Mouse (Mus musculus): ENCODE results near the gene Insl3. TPM values are rescaled to one million over a fixed set of nuclear protein-coding genes. Genes with fewer than 3 reads are reported as not detected.

Insl3 gene
- total and polyA plus RNA-seq, 3 experiments: 1.9 to 21.4 (median 9.8) TPM

- in situ Hi-C loops (cut with MboI; ENCODE audit: low pct_ligation_motif_present, low pct_unique_long_range_greater_than_20kb, low sequenced_read_pairs) (no loop called here), dilution Hi-C loops (cut with MboI; ENCODE audit: extremely low pct_ligation_motif_present, extremely low pct_unique_long_range_greater_than_20kb, low sequenced_read_pairs) (no loop called here)
- Histone ChIP-seq H3K9ac (ENCODE audit: insufficient read depth, low read depth) (peak within 1 kb of the TSS; percentile 34), H3K4me1 (ENCODE audit: control insufficient read depth in 1 of 2, insufficient read depth in 2 of 2) (peaks cover 27 to 65% of the 10 kb centered on the region in 2 experiments), H3K4me2 (ENCODE audit: insufficient read depth, low read depth, poor library complexity, severe bottlenecking) (peak within 1 kb of the TSS; percentile 80), H3K27ac (ENCODE audit: insufficient read depth, low read depth) (no peak within 1 kb of the TSS), H3K4me3 (replicated peaks in 1 of 3; ENCODE audit: low read depth in 2 of 3, low read length in 2 of 3, poor library complexity in 1 of 3) (peak within 1 kb of the TSS; percentile 47 to 77 (median 48)), H3K27me3 (replicated peaks) (peaks cover 32% of the 10 kb centered on the region), H3K79me2 (replicated peaks; ENCODE audit: control insufficient read depth, extremely low read depth, insufficient read depth, poor library complexity, severe bottlenecking) (no peaks in the 10 kb centered on the region), H3K36me3 (replicated peaks in 1 of 2; ENCODE audit: control insufficient read depth in 1 of 2, insufficient read depth in 1 of 2, low read length in 1 of 2) (no peaks in the 10 kb centered on the region), H3K9me3 (replicated peaks; ENCODE audit: low read length) (no peaks in the 10 kb centered on the region)
- TF ChIP-seq TBP (conservative IDR thresholded peaks at IDR 0.05; ENCODE audit: low read depth, low read length) (peak; percentile 85), MYC (IDR thresholded peaks at IDR 0.05; ENCODE audit: low read depth, low read length) (0 out of 2 replicates have a peak, but pooled peaks have one; percentile 25), GABPA (IDR thresholded peaks at IDR 0.05; ENCODE audit: insufficient replicate concordance, low read depth, low read length) (no peak), USF2 (conservative IDR thresholded peaks at IDR 0.05; ENCODE audit: low read depth, low read length) (no peak), POLR2A (IDR thresholded peaks at IDR 0.05; ENCODE audit: low read depth, low read length) (peak; percentile 80), MAZ (IDR thresholded peaks at IDR 0.05; ENCODE audit: low read depth, low read length) (peak; percentile 56; the same call in 1 of the 2 replicates), IRF4 (IDR thresholded peaks at IDR 0.05; ENCODE audit: low read depth, low read length) (peak; percentile 44; the same call in 1 of the 2 replicates), ZNF384 (IDR thresholded peaks at IDR 0.05; ENCODE audit: low read depth, low read length) (no peak), NELFE (IDR thresholded peaks at IDR 0.05; ENCODE audit: low read depth, low read length) (peak; percentile 55; the same call in 1 of the 2 replicates), UBTF (IDR thresholded peaks at IDR 0.05; ENCODE audit: low read depth, low read length) (no peak), CHD2 (IDR thresholded peaks at IDR 0.05; ENCODE audit: low read length) (no peak), HCFC1 (IDR thresholded peaks at IDR 0.05; ENCODE audit: low read depth, low read length) (peak; percentile 62), EP300 (IDR thresholded peaks at IDR 0.05; ENCODE audit: low read length) (peak; percentile 13; the same call in 1 of the 2 replicates), RCOR1 (conservative IDR thresholded peaks at IDR 0.05; ENCODE audit: low read depth, low read length) (no peak), MEF2A (IDR thresholded peaks at IDR 0.05; ENCODE audit: borderline replicate concordance, low read depth, low read length) (peak; percentile 57; the same call in 1 of the 2 replicates), JUN (IDR thresholded peaks at IDR 0.05; ENCODE audit: insufficient read depth, low read depth, low read length) (no peak), CHD1 (IDR thresholded peaks at IDR 0.05; ENCODE audit: low read depth, low read length) (no peak), USF1 (IDR thresholded peaks at IDR 0.05; ENCODE audit: low read depth, low read length) (peak; percentile 52), BHLHE40 (IDR thresholded peaks at IDR 0.05; ENCODE audit: low read depth, low read length) (peak; percentile 96), ZKSCAN1 (IDR thresholded peaks at IDR 0.05; ENCODE audit: borderline replicate concordance, low read depth, low read length) (no peak), SMC3 (IDR thresholded peaks at IDR 0.05; ENCODE audit: low read depth, low read length) (no peak), ETS1 (conservative IDR thresholded peaks at IDR 0.05; ENCODE audit: low read depth, low read length) (no peak), CTCF (conservative IDR thresholded peaks at IDR 0.05 in 1 of 2, IDR thresholded peaks at IDR 0.05 in 1 of 2; ENCODE audit: low read depth in 2 of 2, low read length in 2 of 2) (no peak), POLR2AphosphoS2 (IDR thresholded peaks at IDR 0.05; ENCODE audit: low read depth, low read length) (no peak), JUND (conservative IDR thresholded peaks at IDR 0.05; ENCODE audit: low read depth, low read length) (no peak), KAT2A (IDR thresholded peaks at IDR 0.05; ENCODE audit: insufficient replicate concordance, low read length) (no peak), PAX5 (IDR thresholded peaks at IDR 0.05; ENCODE audit: low read length) (no peak), ZMIZ1 (IDR thresholded peaks at IDR 0.05; ENCODE audit: low read depth, low read length) (peak; percentile 85), NRF1 (IDR thresholded peaks at IDR 0.05; ENCODE audit: low read depth, low read length) (no peak), MAX (IDR thresholded peaks at IDR 0.05; ENCODE audit: low read length) (peak; percentile 39; the same call in 1 of the 2 replicates), E2F4 (IDR thresholded peaks at IDR 0.05; ENCODE audit: insufficient replicate concordance, low read depth, low read length) (no peak), ELF1 (IDR thresholded peaks at IDR 0.05; ENCODE audit: low read depth, low read length) (peak; percentile 52; the same call in 1 of the 2 replicates), TCF12 (IDR thresholded peaks at IDR 0.05; ENCODE audit: low read depth, low read length) (peak; percentile 77), MAFK (IDR thresholded peaks at IDR 0.05; ENCODE audit: insufficient replicate concordance, low read length) (no peak), MXI1 (IDR thresholded peaks at IDR 0.05; ENCODE audit: low read depth, low read length) (peak; percentile 95), SIN3A (IDR thresholded peaks at IDR 0.05; ENCODE audit: low read length) (peak; percentile 99), ZC3H11A (IDR thresholded peaks at IDR 0.05; ENCODE audit: low read depth, low read length) (no peak), RAD21 (IDR thresholded peaks at IDR 0.05; ENCODE audit: low read depth, low read length) (no peak)
- DNase-seq (ENCODE audit: extremely low read depth): peak; percentile 84
These were observed 17.5 kb upstream of the Insl3 start, which contains the start of gene Unc13a for GRCm38 (mm10) chr8:71671549-71671965. Unc13a (minus strand) TSS chr8:71671757.
